Mouse (Mus musculus) cerebellum, postnatal 36 days (tissue): ENCODE data around the gene Ank.

Experiments
- DNase-seq, 2 experiments: peaks; one replicate each; pipeline ENCODE4 v3.0.0; 2021 to 2022; ENCODE audit warnings: mixed read lengths in 2 of 2

Gene Ank

GRCm38 (mm10) chr15:27613255-27613654 lies 146.8 kb downstream of the Ank start:
- no peak for DNase-seq

GRCm38 (mm10) chr15:27616159-27616558 lies 149.7 kb downstream of the Ank start:
- peak; percentile 66 for DNase-seq

GRCm38 (mm10) chr15:27617227-27617626 lies 150.8 kb downstream of the Ank start:
- no peak for DNase-seq

GRCm38 (mm10) chr15:27618778-27619533 lies 152.5 kb downstream of the Ank start:
- no peak for DNase-seq

- no peak for DNase-seq
Observed at GRCm38 (mm10) chr15:27619683-27620082, 153.2 kb downstream of the Ank start.

GRCm38 (mm10) chr15:27620475-27621185 lies 154.2 kb downstream of the Ank start:
- no peak for DNase-seq

- no peak for DNase-seq
Observed at GRCm38 (mm10) chr15:27623286-27623685, 156.8 kb downstream of the Ank start.

GRCm38 (mm10) chr15:27625014-27625889 lies 158.8 kb downstream of the Ank start:
- peak; percentile 27 to 55 for DNase-seq

- no peak for DNase-seq
Observed at GRCm38 (mm10) chr15:27625890-27626255, 159.4 kb downstream of the Ank start.

- no peak for DNase-seq
Observed at GRCm38 (mm10) chr15:27626314-27626713, 159.8 kb downstream of the Ank start.

GRCm38 (mm10) chr15:27627794-27628193 lies 161.3 kb downstream of the Ank start:
- no peak for DNase-seq

GRCm38 (mm10) chr15:27629046-27629445 lies 162.6 kb downstream of the Ank start:
- no peak for DNase-seq

GRCm38 (mm10) chr15:27629800-27630600 lies 163.5 kb downstream of the Ank start:
- no peak for DNase-seq

GRCm38 (mm10) chr15:27630601-27631383 lies 164.3 kb downstream of the Ank start, which contains the start of gene Otulin:
Gene Otulin, minus strand, starts transcription at chr15:27630693.
- peak; percentile 97 to 99 for DNase-seq

GRCm38 (mm10) chr15:27633941-27634900 lies 167.7 kb downstream of the Ank start:
- no peak for DNase-seq

GRCm38 (mm10) chr15:27641171-27641570 lies 174.7 kb downstream of the Ank start:
- no peak for DNase-seq

- DNase-seq: peak; percentile 49 to 53
Observed at GRCm38 (mm10) chr15:27642895-27643294, 176.4 kb downstream of the Ank start.
